Mouse (Mus musculus) bone marrow macrophage, adult 2 months (primary cell): ENCODE measurements around the gene Mat2b.
"Not testable (repeated sequence)": the region's sequence is repeated elsewhere in the genome, so short reads cannot be mapped to it uniquely, and the experiment has no call there.

Experiments
- CTCF ChIP-seq: IDR thresholded peaks from 2 replicates; pipeline ENCODE4 v1.5.1; 2012; ENCODE audit warnings: low read depth, mild to moderate bottlenecking, low read length, moderate library complexity
- POLR2A ChIP-seq: IDR thresholded peaks from 2 replicates; pipeline ENCODE4 v1.6.1; 2012; ENCODE audit warnings: mild to moderate bottlenecking, low read depth, low read length, borderline replicate concordance

DNA sequence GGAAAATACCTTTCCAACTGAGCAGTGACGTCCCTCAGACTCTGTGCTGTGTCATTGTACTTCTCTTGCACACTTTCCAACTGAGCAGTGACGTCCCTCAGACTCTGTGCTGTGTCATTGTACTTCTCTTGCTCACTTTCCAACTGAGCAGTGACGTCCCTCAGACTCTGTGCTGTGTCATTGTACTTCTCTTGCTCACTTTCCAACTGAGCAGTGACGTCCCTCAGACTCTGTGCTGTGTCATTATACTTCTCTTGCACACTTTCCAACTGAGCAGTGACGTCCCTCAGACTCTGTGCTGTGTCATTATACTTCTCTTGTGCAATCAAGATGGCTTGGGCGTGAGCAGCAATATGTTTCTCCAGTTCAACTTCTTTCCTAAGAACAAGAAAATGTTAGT lies 14.9 kb upstream of the Mat2b start:
- TF ChIP-seq CTCF, POLR2A: not testable (repeated sequence)
